Mouse (Mus musculus) brain, embryonic 18.5 days (tissue): ENCODE measurements around the gene Ccdc130.
"Not testable (repeated sequence)": the region's sequence is repeated elsewhere in the genome, so short reads cannot be mapped to it uniquely, and the experiment has no call there.

ENCODE experiments used
- DNase-seq: peaks from one replicate; pipeline ENCODE4 v3.0.0-alpha.2; 2012; ENCODE audit warnings: low read depth, low spot score

Ccdc130 gene

DNA sequence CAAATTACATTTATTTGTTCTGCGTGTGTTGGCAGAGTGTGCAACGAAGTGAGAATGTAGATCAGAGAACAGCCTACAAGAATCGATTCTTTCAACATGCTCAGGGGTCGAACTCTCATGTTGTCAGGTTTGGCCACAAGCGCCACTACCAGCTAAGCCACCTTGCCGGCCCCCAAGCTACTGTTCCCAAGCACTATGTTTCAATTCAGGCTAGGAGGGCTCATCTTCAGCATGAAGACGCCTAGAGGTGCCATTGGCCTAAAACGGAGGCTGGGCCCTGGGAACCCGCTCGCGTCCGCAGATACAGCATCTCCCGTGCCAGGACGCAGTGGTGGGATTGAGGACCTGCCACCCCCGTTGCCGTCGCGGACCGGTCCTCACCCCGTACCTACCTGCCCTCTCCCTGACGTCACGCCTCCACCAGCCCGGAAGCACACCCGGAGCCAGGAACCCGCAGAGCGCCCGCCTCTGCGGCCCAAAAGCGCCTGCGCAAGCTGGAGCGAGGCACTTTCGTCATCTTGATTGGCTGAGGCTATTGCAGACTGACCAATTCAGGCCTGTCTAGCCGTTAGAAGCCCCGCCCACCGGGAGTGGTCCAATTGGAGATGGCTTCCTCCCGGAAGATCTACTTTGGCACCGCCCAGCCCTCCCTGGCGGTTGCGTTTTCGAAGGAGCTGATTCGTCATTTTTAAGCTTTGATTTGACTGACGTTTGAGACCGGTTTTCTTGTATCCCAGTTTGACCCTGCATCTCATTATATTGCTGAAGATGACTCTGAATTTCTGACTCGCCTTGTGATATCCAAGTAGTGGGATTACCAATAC is at the start of gene Ccdc130:
Gene Ccdc130 (minus strand): TSS at position 431 of the 824 bp plus-strand sequence.
- DNase-seq = peak; percentile 100

DNA sequence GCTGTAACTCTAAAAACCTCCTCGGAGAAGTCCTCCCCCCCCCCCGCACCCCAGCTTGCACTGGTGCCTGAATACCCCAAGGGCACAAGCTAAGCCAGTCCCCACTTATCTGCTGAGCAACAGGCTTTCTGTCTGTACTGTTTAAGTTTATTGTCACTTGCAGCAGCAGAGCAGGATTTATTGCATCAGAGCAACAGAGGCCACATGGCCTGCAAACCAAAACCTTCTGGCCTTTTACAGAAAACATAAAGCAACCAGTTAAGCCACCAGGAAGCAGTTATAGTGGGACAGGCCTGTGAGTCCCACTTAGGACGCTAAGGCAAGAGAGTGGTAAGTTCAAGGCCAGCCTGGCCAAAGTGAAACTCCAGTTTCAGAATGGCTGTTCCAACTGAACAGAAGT is 38.2 kb upstream of the Ccdc130 start:
- no peak for DNase-seq

DNA sequence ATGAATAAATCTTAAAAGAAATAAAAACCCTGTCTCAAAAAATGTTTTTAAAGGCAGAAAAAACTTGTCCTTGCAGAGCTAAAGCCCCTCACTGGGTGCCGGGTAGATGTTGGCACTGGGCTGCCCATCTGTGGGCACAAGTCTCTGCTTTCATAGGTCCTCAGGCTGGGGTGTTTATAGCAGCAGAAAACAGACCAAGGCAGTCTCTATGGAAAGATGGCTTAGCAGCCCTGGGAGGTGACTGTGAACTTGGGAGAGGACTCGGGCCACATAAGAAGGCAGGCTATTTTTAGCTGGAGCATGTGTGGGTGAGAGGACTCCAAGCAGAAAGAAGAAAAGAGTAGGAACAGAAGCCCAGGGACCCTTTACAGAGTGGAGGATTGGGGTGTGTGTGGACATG is 33.8 kb upstream of the Ccdc130 start:
- no peak for DNase-seq

DNA sequence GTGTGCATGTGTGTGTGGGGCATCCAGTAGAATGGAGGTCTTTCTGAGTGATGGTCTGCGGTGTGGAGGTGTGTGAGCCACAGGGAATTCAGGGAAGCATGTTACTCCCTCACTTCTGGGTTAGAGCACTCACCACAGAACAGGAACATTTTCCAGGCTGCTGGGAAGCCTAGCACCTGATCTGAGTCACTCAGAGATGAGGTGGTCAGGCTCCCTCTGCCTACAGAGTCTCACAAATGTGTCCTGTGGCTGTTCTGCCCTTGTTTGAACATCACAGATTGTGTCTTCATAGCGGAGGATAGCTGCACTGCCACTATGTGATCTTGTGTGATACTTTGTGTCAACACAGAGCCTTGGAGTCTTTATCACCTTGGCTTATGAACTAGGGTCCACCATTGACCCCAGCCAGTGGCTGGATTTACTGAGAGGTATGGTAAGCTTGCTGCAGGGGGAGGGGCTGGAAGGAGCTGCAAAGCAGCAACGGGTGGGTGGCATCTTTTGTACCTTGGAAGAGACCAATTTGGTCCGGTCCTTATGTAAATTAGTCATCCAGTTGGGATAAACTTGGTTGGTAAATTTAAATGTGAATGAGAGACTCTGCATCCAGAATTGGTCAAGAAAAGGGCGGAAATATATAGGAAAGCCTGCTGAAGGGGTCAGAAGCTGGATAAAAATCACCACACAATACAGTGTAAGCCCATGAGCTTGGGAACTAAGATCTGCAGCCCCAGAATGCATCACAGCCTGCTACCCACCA is 27.0 kb upstream of the Ccdc130 start:
- DNase-seq = no peak

DNA sequence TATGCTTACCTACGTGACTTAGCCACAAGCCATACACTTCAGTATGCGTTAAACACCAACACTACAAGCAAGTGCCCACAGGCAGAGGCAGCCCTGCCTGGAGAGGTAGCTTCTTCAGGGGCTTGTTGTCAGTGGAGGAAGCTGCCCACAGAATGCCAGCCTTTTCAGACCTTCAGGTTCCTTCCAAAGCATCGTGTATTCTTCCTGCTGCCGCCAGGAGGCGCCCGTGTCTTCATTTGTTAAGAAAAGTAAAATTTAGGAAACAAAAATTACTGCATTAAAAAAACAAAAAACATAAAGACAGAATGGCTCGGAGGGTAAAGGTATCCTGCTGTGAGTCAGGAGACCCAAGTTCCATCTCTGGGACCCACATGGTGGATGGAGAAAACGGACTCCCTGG is 21.5 kb upstream of the Ccdc130 start:
- DNase-seq = peak; percentile 14

DNA sequence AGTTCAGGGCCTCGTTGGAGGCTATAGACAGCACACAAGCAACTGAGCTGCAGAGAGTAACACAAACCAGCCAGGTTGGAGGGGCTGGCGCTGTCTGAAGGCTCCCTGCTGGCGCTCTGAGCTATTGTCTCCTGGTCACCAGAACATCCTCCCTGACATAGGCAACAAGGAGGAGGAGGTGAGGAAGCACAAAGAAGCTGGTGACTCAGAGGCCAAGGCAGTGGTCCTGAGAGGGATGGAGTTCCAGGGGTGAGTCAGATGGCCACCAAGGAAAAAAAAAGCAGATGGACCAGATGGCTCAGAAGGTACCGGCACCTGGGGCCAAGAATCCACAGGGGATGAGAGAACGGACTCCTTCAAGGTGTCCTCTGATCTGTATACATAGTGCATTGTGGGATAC is 20.9 kb upstream of the Ccdc130 start:
- no peak for DNase-seq

DNA sequence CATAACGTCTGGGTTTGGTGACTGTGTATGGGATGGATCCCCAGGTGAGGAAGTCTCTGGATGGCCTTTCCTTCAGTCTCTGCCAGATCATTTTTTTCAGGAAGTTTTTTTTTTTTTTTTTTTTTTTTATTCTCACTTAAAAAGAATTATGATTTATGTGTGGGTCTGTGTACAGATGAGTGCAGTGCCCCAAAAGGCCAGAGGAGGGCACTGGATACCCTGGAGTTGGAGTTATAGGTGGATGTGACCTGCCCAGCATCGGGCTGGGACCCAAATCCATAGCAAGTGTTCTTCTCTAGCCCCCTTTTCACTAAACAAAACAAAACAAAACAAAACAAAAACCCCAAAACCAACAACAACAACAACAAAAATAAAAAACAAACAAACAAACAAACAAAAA is 18.7 kb upstream of the Ccdc130 start:
- DNase-seq = no peak

DNA sequence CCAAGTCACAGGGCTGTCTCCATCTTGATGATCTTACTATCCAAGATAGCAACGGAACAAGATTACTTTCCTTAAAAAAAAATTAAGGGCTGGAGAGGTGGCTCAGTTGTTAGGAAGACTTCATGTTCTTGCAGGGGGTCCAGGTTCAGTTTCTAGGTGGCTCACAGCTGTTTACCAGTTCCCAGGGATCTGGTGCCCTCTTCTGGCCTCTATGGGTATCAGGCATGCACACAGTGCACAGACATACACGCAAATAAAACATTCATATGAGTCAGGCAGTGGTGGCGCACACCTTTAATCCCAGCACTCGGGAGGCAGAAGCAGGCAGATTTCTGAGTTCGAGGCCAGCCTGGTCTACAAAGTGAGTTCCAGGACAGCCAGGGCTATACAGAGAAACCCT is 15.5 kb upstream of the Ccdc130 start:
- not testable (repeated sequence) for DNase-seq

DNA sequence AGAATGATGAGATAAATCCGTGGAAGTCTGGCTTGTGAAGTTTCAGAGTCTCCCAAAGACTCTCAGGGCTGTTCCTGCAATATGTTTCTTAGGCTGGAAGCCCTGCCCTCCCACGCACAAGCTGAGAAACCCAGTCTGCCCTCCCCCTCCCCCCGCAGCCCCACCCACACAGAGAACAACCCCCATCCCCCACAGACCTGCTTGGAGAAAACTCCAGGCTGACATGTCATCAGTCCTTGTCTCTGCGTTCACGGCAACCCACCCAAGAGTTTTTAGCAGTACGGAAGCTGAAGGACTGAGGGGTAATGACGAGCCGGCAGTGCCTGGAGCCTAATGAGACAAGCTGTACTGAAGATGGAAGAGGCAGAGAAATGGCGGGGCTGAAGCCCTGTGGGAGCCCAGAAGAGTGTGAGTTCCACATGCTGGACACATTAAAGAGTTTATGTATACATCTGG is 14.5 kb upstream of the Ccdc130 start:
- DNase-seq = no peak

DNA sequence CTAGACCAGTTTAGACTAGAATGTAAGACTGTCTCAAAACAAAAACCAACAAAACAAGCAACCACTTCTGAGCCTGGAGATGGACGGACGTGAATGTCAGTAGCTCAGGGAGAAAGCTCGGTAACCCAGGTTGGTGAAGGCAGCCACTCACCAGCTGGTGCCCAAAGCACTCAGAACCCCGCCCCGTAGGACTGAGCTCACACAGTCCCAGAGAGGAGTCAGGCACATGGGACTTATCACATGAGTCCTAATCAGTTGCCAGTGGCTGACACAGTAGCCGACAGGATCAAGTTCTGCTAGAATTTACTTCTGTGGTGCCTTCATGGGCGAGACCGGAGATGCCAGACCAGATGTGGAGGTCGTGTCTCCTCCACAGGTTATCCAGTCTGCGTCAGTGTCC is 10.6 kb upstream of the Ccdc130 start:
- DNase-seq = no peak

DNA sequence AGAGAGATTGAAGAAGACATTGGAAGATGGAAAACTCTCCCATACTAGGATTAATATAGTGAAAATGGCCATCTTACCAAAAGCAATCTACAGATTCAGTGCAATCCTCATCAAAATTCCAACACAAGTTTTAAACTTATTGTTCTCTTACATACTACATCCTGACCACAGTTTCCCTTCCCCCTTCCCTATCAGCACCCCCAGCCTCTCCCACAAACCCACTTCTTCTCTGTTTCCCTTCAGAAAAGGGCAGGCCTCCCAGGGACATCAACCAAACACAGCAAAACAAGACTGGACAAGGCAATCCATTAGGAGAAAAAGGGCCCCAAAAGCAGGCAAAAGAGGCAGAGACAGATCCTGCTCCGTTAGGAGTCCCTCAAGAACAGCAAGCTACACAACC is 6.3 kb upstream of the Ccdc130 start:
- DNase-seq = no peak

DNA sequence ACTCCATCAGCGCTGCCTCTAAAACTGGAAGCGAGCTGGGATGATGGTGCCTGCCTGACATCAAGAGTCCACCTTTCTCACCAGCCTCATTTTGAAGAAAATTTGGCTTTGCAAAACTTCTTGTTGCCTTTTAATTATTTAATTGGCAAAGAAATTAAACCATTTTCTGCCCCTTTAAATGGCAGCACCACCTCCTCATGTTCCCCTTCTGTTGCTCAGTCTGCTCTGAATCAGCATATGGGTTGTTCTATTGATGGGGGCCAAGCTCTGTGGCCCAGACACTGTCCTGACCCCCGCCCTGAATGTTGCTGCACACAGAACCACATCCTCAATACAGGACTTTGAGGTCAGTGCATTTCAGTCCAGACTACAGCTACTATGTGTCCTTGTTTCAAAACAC is 3.8 kb upstream of the Ccdc130 start:
- no peak for DNase-seq

DNA sequence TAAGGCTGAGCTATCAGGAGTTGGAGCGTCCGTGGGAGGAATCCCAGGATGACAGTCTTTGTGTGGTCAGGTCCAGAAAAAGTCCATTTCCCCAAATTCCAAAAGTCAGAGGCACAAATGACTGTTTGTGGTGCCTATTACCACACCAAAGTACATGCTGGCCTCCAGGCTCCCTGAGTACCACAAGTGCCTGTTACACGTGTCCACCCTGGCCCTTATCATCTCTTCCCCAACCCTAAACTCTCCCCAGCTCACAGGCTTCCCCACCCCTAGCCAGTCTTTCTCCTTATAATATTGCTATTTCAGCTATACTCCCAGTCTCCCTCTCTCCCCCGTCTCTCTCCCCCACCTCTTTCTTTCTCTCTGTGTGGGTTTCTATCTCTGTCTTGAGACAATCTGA is 2.1 kb upstream of the Ccdc130 start:
- no peak for DNase-seq

DNA sequence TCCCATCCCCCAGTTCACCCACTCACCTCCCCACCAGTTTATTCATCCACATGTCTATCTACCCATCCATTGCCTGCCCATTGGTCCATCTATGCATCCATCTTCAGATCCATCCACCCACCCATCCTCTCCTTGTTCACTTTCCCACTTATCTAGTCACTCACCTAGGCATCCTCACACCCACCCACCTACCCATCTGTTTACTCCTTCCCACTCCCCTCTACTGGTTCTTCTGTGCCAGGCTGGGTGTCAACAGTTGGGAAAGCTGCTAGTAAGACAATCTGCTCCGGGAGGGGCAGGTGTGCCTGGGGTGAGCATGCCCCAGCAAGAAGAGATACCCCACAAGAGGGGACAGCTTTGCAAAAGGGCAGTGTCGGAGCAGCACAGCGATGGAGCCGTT is 9.1 kb downstream of the Ccdc130 start:
- DNase-seq = no peak

DNA sequence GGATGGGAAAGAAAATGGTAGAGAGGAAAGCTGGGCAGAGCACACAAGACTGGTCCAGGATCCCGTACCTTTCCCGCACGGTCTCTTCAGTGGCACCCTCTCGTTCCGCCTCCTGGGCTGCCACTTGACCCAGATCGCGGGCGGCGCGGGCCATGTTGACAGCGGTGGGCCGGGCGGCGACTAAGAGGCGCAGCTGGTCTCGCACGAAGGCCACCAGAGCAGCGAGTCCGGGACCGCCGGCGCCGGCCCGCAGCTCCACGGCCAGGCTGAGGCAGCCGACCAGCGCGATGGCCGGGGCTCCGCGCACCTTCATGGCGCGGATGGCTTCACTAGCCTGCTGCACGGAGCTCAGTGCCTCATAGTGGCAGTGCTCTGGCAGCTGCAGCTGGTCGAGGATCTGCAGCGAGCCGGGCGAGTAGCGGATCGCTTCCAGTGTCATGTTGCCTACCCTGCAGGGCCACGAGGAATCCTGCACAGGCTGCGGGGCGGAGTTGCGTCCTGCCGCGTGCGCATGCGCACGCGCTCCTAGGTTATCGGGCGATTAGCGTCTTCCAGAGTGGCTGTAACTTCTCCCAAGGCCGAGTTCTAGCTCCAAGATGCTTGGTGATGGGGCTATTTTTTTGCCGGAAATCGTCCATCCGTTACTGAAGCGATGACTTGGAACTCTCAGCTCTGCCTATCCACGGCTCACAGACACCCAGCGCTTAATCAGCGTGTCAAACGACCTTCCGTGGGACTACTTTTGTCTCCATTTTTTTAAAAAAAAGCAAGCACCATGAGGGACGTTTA is 13.2 kb downstream of the Ccdc130 start, which contains the start of gene Mri1:
Gene Mri1 (minus strand): TSS at position 505 of the 789 bp plus-strand sequence.
- peak; percentile 79 for DNase-seq

DNA sequence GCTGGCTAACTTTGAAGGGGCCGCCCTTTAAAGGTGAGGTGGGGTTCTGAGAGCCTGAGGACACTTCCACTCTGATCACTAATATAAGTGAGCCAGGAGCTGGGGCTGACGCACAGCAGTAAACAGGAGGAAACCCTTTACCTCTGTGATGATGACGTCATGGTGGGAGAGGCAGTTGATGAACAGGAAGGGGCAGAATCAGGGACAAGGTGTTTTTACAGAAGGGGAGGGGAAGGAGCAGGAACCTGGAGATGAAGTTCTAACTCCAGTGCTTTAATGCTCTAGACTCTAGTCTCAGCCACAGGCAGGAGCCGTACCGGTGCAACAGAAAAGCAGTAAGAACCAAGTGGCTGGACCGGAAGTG is 13.7 kb downstream of the Ccdc130 start:
- no peak for DNase-seq

DNA sequence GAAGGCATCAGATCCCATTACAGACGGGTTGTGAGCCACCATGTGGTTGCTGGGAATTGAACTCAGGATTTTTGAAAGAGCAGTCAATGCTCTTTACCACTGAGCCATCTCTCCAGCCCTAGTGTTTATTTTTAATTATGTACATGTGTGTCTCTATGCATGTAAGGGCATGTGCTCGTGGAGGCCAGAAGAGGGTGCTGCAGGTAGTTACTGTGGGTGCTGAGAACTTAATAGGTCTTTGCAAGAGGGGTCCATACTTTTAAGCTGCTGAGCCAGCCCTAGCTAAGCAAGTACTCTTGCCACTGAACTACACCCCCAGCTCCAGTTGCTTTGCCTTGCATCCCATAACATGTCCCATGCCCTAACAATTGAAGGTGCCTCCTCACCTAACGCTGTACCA is 14.3 kb downstream of the Ccdc130 start:
- DNase-seq = no peak

DNA sequence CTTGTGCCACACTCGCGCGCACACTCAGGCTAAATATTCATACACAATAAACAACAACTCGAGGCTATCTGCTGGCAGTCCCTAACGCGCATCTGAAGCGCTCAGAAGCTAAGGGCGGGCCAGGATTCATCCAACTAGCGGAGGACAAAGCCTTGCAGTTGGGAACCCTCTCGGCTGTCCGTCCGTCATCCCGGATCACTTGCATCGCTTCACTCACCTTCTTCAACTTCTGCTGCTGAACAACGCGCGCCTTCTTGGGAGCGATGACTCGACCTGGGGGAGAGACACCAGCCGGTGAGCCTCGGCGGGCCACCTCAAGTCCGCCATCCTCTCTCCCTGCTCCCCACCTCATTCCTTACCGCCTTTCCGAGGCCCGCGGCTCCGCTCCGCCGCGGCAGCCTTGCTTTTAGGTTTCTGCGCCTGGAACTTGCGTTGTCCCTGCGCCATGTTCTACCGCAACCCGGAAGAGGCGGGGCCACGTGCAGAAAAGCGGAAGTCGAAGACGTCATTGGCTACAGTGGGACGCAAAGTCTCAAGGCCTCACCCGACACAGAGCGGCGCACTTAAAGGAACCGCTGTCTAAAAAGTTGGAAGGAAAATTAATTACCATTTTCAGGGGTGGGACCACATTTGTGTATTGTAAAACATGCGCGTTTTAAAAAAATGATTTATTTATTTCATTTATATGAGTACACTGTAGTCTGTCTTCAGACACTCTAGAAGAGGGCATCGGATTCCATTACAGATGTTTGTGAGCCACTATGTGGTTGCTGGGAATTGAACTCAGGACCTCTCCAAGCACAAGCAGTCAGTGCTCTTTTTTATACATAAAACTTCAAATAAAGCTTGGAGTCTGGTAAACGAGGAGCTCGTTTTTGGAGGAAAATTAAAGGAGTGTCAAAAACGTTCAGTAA is 20.7 kb downstream of the Ccdc130 start, which contains the start of gene D8Ertd738e:
Gene D8Ertd738e (minus strand): TSS at position 463 of the 914 bp plus-strand sequence.
- DNase-seq = peak; percentile 83

DNA sequence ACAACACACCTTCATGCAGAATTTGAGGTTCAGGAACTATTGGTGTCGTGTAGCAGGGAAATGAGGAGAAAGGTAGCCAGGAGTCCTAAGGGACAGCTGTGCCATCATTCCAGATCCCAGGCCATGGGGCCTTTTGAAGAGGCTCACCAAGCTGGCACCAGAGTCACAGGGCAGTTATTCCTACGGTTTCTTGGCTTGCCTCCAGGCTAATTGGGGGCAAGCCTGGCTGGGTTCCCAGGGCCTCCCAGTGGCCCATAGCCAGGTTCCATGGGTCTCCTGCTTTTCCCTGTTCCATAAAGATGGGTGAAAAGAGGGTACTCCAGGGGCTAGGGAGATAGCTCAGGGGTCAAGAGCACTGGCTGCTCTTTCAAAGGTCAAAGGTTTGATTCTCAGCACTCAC is 28.4 kb downstream of the Ccdc130 start:
- DNase-seq = no peak

DNA sequence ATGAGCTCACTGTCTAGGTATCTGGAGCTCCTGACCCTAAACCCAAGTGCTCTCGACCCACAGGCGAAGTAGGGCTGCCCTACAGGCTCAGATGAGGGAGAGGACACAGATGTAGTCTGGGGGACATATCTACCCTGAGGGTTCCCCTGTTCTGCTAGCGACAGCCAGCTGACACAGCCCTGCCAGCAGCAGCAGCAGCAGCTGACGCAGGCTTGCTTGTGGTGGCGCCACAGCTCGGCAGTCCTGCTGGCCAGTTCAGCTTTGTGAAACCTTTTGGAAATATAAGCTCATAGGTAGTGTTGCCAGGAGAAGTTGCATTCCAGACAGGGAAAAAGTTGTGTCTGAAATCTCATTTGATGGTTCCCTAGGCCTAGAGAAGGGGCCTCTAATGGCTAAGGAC is 29.0 kb downstream of the Ccdc130 start:
- DNase-seq = no peak
